Mouse (Mus musculus) CH12.LX (cell line): Measurements from ENCODE around the gene Agrp. TPM values are rescaled to one million over a fixed set of nuclear protein-coding genes. Genes with fewer than 3 reads are reported as not detected.

ENCODE experiments used
- DNase-seq: peaks from one replicate; pipeline ENCODE4 v3.0.0-alpha.2; 2013; ENCODE audit errors: extremely low read depth
- H3K27ac ChIP-seq: 2 replicates; pipeline ENCODE4 v1.5.1; 2012; ENCODE audit warnings: low read depth, mild to moderate bottlenecking, control low read depth, moderate library complexity; ENCODE audit not compliant: insufficient read depth
- H3K27me3 ChIP-seq: replicated peaks from 2 replicates; pipeline ENCODE3; 2012; ENCODE audit warnings: inconsistent platforms
- H3K36me3 ChIP-seq, 2 experiments: replicated peaks in 1 of 2; 2 replicates each; pipeline versions ENCODE3 to v1.6.1; 2012; ENCODE audit warnings: inconsistent platforms in 1 of 2, low read length in 1 of 2, mild to moderate bottlenecking in 1 of 2, mixed read lengths in 1 of 2, moderate library complexity in 1 of 2; ENCODE audit not compliant: control insufficient read depth in 1 of 2, insufficient read depth in 1 of 2
- H3K4me1 ChIP-seq, 2 experiments: 2 replicates each; pipeline ENCODE4 v1.6.1; 2012; ENCODE audit warnings: inconsistent platforms in 1 of 2, moderate library complexity in 1 of 2; ENCODE audit not compliant: insufficient read depth in 2 of 2, control insufficient read depth in 1 of 2
- H3K4me2 ChIP-seq: 2 replicates; pipeline ENCODE4 v1.6.1; 2012; ENCODE audit warnings: low read depth, mild to moderate bottlenecking, control low read depth; ENCODE audit not compliant: poor library complexity, insufficient read depth, severe bottlenecking
- H3K4me3 ChIP-seq, 3 experiments: fragments of 150-350 bp in 1 of 3; sonication (generic) in 1 of 3; replicated peaks in 1 of 3; 2 replicates each; pipeline versions ENCODE3 to v1.5.1; 2011 to 2012; ENCODE audit warnings: low read depth in 2 of 3, low read length in 2 of 3, mild to moderate bottlenecking in 2 of 3, moderate library complexity in 2 of 3, control low read depth in 1 of 3, improper control_type of control experiment in 1 of 3, inconsistent platforms in 1 of 3, mixed read lengths in 1 of 3; ENCODE audit not compliant: poor library complexity in 1 of 3
- H3K79me2 ChIP-seq: replicated peaks from 2 replicates; pipeline ENCODE4 v1.6.1; 2012; ENCODE audit warnings: mild to moderate bottlenecking, moderate library complexity; ENCODE audit not compliant: control insufficient read depth, poor library complexity, insufficient read depth, severe bottlenecking; ENCODE audit errors: extremely low read depth
- H3K9ac ChIP-seq: 2 replicates; pipeline ENCODE4 v1.6.1; 2012; ENCODE audit warnings: low read depth, mild to moderate bottlenecking, control low read depth, moderate library complexity; ENCODE audit not compliant: insufficient read depth
- H3K9me3 ChIP-seq: replicated peaks from 2 replicates; pipeline ENCODE3; 2012; ENCODE audit warnings: low read length, inconsistent platforms, mixed read lengths
- BHLHE40 ChIP-seq: IDR thresholded peaks from 2 replicates; pipeline ENCODE4 v1.6.1; 2011; ENCODE audit warnings: mild to moderate bottlenecking, low read depth, low read length, improper control_type of control experiment
- CHD2 ChIP-seq: IDR thresholded peaks from 2 replicates; pipeline ENCODE4 v1.6.1; 2011; ENCODE audit warnings: low read length, improper control_type of control experiment
- JUN ChIP-seq: IDR thresholded peaks from 2 replicates; pipeline ENCODE4 v1.6.1; 2011; ENCODE audit warnings: low read depth, mild to moderate bottlenecking, low read length, improper control_type of control experiment, moderate library complexity; ENCODE audit not compliant: insufficient read depth
- KAT2A ChIP-seq: IDR thresholded peaks from 2 replicates; pipeline ENCODE4 v1.6.1; 2012; ENCODE audit warnings: low read length, improper control_type of control experiment, inconsistent platforms; ENCODE audit not compliant: insufficient replicate concordance
- MAFK ChIP-seq: IDR thresholded peaks from 2 replicates; pipeline ENCODE4 v1.6.1; 2011; ENCODE audit warnings: low read length, improper control_type of control experiment; ENCODE audit not compliant: insufficient replicate concordance
- MEF2A ChIP-seq: IDR thresholded peaks from 2 replicates; pipeline ENCODE4 v1.6.1; 2014; ENCODE audit warnings: low read depth, mild to moderate bottlenecking, inconsistent platforms, low read length, improper control_type of control experiment, borderline replicate concordance
- MYC ChIP-seq: IDR thresholded peaks from 2 replicates; pipeline ENCODE4 v1.6.1; 2011; ENCODE audit warnings: low read depth, mild to moderate bottlenecking, improper control_type of control experiment, low read length
- NELFE ChIP-seq: IDR thresholded peaks from 2 replicates; pipeline ENCODE4 v1.6.1; 2011; ENCODE audit warnings: low read depth, low read length, improper control_type of control experiment
- PAX5 ChIP-seq: IDR thresholded peaks from 2 replicates; pipeline ENCODE4 v1.6.1; 2012; ENCODE audit warnings: low read length, inconsistent platforms, mixed read lengths
- SIN3A ChIP-seq: IDR thresholded peaks from 2 replicates; pipeline ENCODE4 v1.6.1; 2012; ENCODE audit warnings: low read length, improper control_type of control experiment, inconsistent platforms
- TCF12 ChIP-seq: IDR thresholded peaks from 2 replicates; pipeline ENCODE4 v1.6.1; 2014; ENCODE audit warnings: low read depth, mild to moderate bottlenecking, inconsistent platforms, low read length, improper control_type of control experiment
- UBTF ChIP-seq: IDR thresholded peaks from 2 replicates; pipeline ENCODE4 v1.6.1; 2012; ENCODE audit warnings: low read depth, mild to moderate bottlenecking, inconsistent platforms, low read length, improper control_type of control experiment, moderate library complexity
- ZKSCAN1 ChIP-seq: IDR thresholded peaks from 2 replicates; pipeline ENCODE4 v1.6.1; 2012; ENCODE audit warnings: low read depth, inconsistent platforms, low read length, improper control_type of control experiment, borderline replicate concordance
- dilution Hi-C: fragments of 300-500 bp; cut with MboI; formaldehyde crosslinking; loops from 2 replicates; pipeline ENCODE4 v1.14.3; 2020; ENCODE audit warnings: low sequenced_read_pairs; ENCODE audit not compliant: extremely low pct_unique_long_range_greater_than_20kb, extremely low pct_ligation_motif_present
- in situ Hi-C: fragments of 300-500 bp; cut with MboI; formaldehyde crosslinking; loops from 3 replicates; pipeline ENCODE4 v1.14.3; 2019; ENCODE audit warnings: low sequenced_read_pairs, low pct_ligation_motif_present, low pct_unique_long_range_greater_than_20kb, mixed read lengths
- polyA plus RNA-seq: library from polyadenylated mRNA; unstranded; fragments of >175 nt; gene quantifications from 2 replicates; pipeline ENCODE4 v1.2.1, GENCODE M21; 2012; ENCODE audit warnings: low read depth; ENCODE audit not compliant: insufficient read length
- total RNA-seq, 2 experiments: library from RNA; depleted of rRNA; stranded (reverse); fragments of 300-350 nt in 1 of 2; fragments of >200 nt in 1 of 2; gene quantifications; 2 replicates each; pipeline ENCODE4 v1.2.3; 2012 to 2014

The Agrp gene
- total and polyA plus RNA-seq, 3 experiments: 0.30 TPM; not detected in 2

DNA sequence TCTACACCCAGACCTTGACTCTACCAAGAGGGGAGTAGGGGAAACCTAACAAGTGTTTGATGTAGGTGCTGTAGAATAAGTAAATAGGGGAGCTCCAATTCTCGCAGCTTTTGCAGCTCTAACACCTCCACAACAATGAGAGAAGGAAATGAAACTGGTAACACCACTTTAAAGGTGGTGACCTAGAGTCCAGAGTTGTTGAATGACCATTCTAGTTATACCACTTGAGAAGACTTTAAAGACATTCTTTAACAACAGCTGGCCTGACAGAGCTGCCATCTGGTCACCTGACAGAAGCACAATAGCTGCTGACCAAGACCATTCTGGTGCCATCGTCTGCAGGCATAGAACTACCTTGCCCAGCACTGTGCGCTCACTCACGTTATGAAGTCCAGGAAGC, 98.3 kb downstream of the Agrp start:
- Histone ChIP-seq H3K4me1 (peaks cover 3 to 23% of the 10 kb centered on the region in 2 experiments; a peak in 3 of 4 replicates), H3K36me3 (peaks cover 30 to 61% of the 10 kb centered on the region in 2 experiments)
- no peak for DNase-seq

DNA sequence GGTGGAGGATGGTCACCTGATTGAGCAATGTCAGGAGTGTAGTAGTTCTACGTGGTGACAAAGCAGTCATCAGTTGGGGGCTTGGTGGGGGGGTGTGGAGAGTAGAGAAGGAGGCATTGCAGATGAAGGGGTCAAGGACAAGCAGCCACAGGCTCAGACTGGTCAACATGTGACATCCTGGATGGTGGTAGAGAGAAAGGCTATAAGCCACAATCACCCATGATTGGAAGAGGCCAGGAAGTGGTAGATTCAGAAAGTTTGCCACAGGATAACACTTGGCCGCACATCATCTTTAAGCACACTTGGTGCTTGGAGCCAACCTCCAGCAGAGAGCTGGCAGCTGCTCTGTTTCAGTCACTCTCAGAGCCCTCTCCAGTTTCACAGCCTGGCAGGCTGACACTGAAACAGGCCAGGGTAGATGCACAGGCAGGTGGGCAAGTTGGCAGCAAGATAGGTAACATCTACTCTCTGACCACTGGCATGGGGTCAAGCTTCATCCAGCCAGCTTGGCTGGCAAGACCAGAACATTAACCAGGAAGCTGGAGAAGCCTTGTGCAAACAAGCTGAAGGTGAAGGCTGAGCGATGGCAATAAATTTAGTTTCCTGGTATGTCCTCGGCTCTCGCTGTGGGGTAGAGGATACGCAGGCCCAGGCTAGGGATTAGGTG, 100.0 kb downstream of the Agrp start:
- dilution Hi-C loops: no loop called here
- Histone ChIP-seq H3K36me3 (peaks cover 30 to 74% of the 10 kb centered on the region in 2 experiments), H3K4me3 (no peak overlapping the region), H3K27me3 (no peaks in the 10 kb centered on the region), H3K9me3 (no peaks in the 10 kb centered on the region), H3K9ac (no peak overlapping the region), H3K79me2 (no peaks in the 10 kb centered on the region; the same call in 1 of the 2 replicates), H3K27ac (no peak overlapping the region), H3K4me1 (peaks cover 3 to 20% of the 10 kb centered on the region in 2 experiments; a peak in 3 of 4 replicates), H3K4me2 (no peak overlapping the region)
- no peak for DNase-seq
- TF ChIP-seq MEF2A (no peak), BHLHE40 (no peak), UBTF (no peak), MYC (no peak), SIN3A (no peak), CHD2 (no peak)
- in situ Hi-C loops: no loop called here

More for the DNA sequence above, 98.3 kb downstream of the Agrp start:
- TF ChIP-seq MEF2A (no peak), MAFK (no peak), KAT2A (no peak), ZKSCAN1 (no peak), BHLHE40 (no peak), JUN (no peak), SIN3A (no peak), TCF12 (no peak), PAX5 (no peak)
- Histone ChIP-seq H3K79me2 (no peaks in the 10 kb centered on the region; the same call in 1 of the 2 replicates), H3K4me2 (no peak overlapping the region), H3K9ac (no peak overlapping the region), H3K27ac (no peak overlapping the region), H3K4me3 (no peak overlapping the region), H3K9me3 (no peaks in the 10 kb centered on the region), H3K27me3 (no peaks in the 10 kb centered on the region)
- dilution Hi-C loops: no loop called here
- in situ Hi-C loops: no loop called here

GRCm38 (mm10) chr8:105536546-105536945, 100.6 kb downstream of the Agrp start:
- in situ Hi-C loops: no loop called here
- no peak overlapping the region for H3K4me2 ChIP-seq
- TF ChIP-seq NELFE: no peak

More at GRCm38 (mm10) chr8:105536546-105536945, 100.6 kb downstream of the Agrp start:
- dilution Hi-C loops: no loop called here
- Histone ChIP-seq H3K4me1 (peaks cover 3 to 20% of the 10 kb centered on the region in 2 experiments; a peak in 3 of 4 replicates), H3K27me3 (no peaks in the 10 kb centered on the region), H3K9ac (no peak overlapping the region), H3K27ac (no peak overlapping the region), H3K79me2 (no peaks in the 10 kb centered on the region), H3K4me3 (no peak overlapping the region), H3K9me3 (no peaks in the 10 kb centered on the region), H3K36me3 (peaks cover 30 to 73% of the 10 kb centered on the region in 2 experiments)
- no peak for DNase-seq
